Mouse (Mus musculus) bone marrow, adult 2 months (tissue): ENCODE data around the gene Ncaph. TPM values are rescaled to one million over a fixed set of nuclear protein-coding genes. Genes with fewer than 3 reads are reported as not detected.
A peak's percentile ranks its signal among the peaks of the same experiment; 100 is the strongest.
"Not testable (repeated sequence)": the region's sequence is repeated elsewhere in the genome, so short reads cannot be mapped to it uniquely, and the experiment has no call there.

Experiments
- H3K27ac ChIP-seq: fragments of 200-500 bp; 2 replicates; pipeline ENCODE4 v1.5.1; 2012; ENCODE audit warnings: low read depth, mild to moderate bottlenecking, control low read depth, inconsistent platforms, low read length; ENCODE audit not compliant: control insufficient read depth, poor library complexity, insufficient read depth
- H3K4me1 ChIP-seq: fragments of 200-500 bp; 2 replicates; pipeline ENCODE4 v1.6.1; 2011; ENCODE audit warnings: low read length; ENCODE audit not compliant: control insufficient read depth, insufficient read depth
- H3K4me3 ChIP-seq: fragments of 200-500 bp; replicated peaks from 2 replicates; pipeline ENCODE3; 2011; ENCODE audit warnings: mild to moderate bottlenecking, low read depth, low read length, control low read depth; ENCODE audit not compliant: control insufficient read depth
- CTCF ChIP-seq: fragments of 200-500 bp; IDR thresholded peaks from 2 replicates; pipeline ENCODE4 v1.5.1; 2011; ENCODE audit warnings: low read length, control low read depth; ENCODE audit not compliant: control insufficient read depth, insufficient read depth
- POLR2A ChIP-seq: fragments of 200-500 bp; IDR thresholded peaks from 2 replicates; pipeline ENCODE4 v1.6.1; 2011; ENCODE audit warnings: low read depth, mild to moderate bottlenecking, control low read depth, low read length, borderline replicate concordance; ENCODE audit not compliant: control insufficient read depth
- WGBS: fragments of 180-500 bp; shearing (Covaris S2); methylation state at CpG from one replicate; pipeline ENCODE4 v1.1.7; 2018; 5-methylcytosine and 5-hydroxymethylcytosine counted together
- polyA plus RNA-seq: library from polyadenylated mRNA; stranded (reverse); fragments of >200 nt; gene quantifications from 2 replicates; pipeline ENCODE4 v1.2.4, GENCODE M21; 2011; ENCODE audit warnings: low replicate concordance; ENCODE audit not compliant: missing spikeins, insufficient read depth, insufficient read length

Gene Ncaph
- 36.2 and 41.6 TPM in 2 replicates for polyA plus RNA-seq

DNA sequence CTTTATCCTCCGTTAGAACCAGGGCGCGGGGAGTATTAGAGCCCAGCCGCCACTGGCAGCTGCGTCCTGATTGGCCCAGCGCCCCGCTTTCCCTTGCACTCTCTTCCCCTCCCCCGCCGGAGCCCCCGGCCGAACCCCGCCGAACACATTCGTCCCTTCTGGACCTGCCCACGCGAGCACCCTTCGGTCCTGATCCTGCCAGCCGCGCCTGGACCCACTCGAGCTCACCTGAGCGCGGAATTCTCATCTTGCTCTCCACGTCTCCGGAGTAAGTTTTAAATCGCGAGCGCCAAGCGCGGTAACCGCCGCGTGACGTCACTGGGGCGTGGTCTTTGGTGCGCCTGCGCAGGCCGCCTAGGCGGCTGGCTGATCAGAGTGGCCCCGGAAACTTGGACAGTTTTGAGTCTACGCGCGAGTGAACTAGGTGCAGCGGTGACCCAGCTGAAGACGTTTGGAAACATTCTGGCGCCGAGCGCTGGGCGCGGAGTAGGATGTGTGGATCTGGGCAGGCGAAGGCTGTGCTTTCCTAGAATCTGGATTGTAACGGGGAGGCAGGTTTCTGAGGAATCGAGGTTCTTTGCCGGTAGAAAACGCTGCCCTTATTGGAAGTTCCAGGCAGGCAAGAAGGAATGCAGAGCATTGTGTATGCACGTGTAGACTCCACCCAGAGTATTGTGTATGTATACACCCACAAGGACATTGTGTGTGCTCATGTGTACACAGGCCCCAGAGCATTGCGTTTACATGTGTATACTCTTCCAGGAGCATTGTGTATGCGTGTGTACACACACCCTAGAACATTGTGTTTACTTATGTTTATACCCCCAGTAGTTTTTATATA is at the start of gene Ncaph:
TSS of gene Ncaph (minus strand) at position 334 of the 841 bp plus-strand sequence.
- WGBS, result 1% methylated on average over 57 of the region's 57 CpGs

DNA sequence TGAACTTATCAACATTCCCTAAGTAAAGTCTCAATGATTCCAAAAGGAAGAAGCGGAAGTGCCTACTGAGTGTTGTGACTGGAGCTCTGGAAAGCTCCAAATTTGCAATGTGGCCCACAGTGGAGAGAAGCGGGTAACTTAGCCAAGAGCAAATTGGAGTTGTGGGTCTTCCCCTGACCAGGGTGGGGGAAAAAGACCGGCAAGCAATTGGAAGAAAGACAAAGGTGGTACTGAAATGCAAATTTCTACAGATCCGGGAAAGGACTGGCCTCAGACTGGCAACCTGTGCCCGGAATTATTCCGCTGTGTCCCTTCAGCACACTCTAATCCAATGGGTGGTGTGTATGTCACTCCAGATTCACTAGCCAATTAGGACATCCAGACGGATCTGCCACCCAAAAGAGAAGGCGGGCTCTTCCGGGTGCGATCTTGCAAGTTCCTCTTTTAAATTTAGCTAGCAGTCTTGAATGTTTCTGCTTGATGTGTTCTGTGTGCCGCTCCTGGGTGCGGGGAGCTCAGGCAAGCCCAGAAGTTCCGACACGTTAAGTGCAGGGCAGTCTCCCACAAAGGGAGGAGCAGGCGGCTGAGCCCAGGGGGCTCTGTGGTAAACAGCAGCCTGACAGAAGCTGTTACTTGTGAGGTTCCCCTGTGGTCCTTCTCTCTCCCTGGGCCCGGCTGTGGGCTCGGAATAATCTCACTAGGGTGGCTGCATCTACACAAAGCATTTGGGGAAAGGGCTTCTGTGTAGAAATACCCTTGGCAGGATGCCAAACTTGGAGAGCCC is 49.0 kb upstream of the Ncaph start:
- Histone ChIP-seq H3K4me3 (peak overlapping the region; percentile 62), H3K27ac (peak overlapping the region; percentile 86), H3K4me1 (no peaks in the 10 kb centered on the region)
- TF ChIP-seq POLR2A (peak; percentile 72; the same call in 1 of the 2 replicates), CTCF (no peak)
- 2% methylated on average over 17 of the region's 17 CpGs for WGBS

More for the DNA sequence above, at the start of gene Ncaph:
- peaks cover 3% of the 10 kb centered on the region for H3K4me1 ChIP-seq
- H3K4me3 ChIP-seq, result peak within 1 kb of the TSS; percentile 96
- peak within 1 kb of the TSS; percentile 96 for H3K27ac ChIP-seq
- TF ChIP-seq CTCF (no peak), POLR2A (peak; percentile 94)

DNA sequence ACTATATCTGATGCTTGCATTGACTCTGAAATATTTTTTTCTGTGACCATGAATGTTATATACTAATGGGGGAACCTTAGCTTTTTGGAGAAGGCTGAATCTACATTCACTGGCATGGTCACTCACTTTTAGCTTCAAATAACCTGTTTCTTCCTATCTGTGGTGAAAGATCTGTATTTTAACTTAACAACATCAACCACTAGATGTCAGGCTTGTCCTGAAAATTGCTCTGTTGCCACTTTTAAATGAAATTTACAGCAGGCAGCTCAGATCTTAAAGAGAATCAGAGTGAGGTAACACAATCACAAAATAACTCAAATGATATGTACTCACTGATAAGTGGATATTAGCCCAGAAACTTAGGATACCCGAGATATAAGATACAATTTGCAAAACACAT is 32.5 kb upstream of the Ncaph start:
- not testable (repeated sequence) for H3K4me3 ChIP-seq, H3K4me1 ChIP-seq, H3K27ac ChIP-seq
- WGBS, result 13% methylated on average over 1 of the region's 1 CpGs

DNA sequence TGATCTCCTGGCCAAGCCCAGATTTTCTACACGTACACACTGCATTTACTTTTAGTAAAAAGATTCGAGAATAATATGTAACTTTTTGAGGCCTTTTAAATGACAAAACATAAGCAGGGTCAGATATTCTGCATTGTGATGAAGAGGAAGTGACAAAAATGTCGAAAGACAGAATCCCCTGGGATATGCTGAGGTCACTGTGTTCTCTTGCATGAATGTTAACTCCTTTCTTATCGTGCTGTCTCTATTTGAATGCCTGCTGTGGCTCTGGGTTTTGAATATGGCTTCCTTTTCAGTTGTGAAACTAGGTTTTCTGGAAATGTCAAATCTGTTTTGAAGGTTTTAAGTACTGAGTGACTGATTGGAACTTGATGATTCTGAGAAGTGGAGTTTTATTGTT is 31.9 kb upstream of the Ncaph start:
- no peak overlapping the region for H3K4me3 ChIP-seq
- TF ChIP-seq CTCF, result no peak
- TF ChIP-seq POLR2A, result no peak
- H3K27ac ChIP-seq, result no peak overlapping the region
- 52% methylated on average over 4 of the region's 4 CpGs for WGBS
- no peaks in the 10 kb centered on the region for H3K4me1 ChIP-seq

DNA sequence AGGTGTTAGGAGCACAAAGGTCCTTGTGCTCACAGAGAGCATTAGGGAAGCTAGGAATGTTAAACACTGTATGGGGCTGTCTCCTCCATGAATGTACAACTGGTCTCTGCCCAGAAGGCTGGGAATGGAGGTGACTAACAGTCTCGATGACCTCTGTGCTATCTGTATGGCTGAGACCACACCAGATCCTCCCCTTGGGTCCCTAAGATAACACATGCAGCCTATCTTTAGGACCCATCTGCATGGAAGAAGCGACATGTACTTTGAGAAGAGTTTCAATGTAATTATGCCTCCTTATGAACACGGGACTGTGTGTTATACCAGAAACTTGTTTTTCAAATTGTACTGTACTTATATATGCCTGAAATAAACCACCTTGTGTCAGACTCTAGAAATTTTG is 11.9 kb upstream of the Ncaph start:
- Histone ChIP-seq H3K4me3 (no peak overlapping the region), H3K4me1 (peaks cover 3% of the 10 kb centered on the region; the same call in 1 of the 2 replicates), H3K27ac (no peak overlapping the region)
- 58% methylated on average over 3 of the region's 3 CpGs for WGBS
- no peak for TF ChIP-seq CTCF
- no peak for TF ChIP-seq POLR2A

DNA sequence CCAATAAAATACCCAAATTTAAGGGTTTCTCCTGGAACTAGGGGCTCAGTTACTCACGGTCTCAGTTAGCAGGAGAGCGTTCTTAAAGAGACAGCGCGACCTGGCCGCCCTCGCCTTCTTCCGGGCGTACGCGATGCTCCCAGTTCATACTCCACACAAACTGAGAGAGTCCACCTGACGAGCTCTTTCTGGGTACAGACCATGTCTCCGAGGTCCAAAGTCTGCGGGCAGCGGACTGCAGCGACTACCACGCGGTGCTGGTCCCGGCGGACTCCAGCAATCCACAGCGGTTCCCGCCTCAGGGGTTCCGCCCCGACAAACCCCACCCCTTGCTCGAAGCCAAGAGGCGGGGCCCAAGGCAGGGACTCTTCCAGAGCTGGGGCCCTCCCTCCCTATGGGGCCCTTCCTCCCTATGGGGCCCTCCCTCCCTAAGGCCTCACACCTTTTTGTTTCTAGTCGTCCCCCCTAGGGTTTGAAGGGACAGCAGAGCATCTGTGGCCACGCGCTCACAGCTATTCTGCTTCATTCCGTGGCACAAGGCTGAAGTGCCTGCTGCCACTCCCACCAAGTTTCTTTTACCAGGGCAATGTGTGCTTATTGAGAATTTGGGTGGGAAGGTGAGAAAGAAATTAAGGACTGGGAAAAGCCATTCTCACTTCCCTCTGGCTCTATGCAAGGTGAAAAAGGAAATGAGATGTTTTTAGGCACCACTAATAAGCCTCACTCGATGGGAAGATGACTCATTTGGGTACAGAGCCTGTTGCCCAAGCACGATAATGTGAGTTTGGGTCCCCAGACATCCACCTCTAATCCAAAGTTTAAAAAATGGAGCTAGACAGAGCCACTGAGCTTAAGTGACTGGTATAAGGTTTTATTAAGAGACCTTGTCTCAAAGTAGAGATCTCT is 9.7 kb upstream of the Ncaph start, which contains the start of gene Itpripl1:
TSS of gene Itpripl1 (minus strand) at position 285 of the 906 bp plus-strand sequence.
- H3K4me1 ChIP-seq, result peaks cover 3% of the 10 kb centered on the region; the same call in 1 of the 2 replicates
- WGBS, result 2% methylated on average over 31 of the region's 31 CpGs
- peak; percentile 74; the same call in 1 of the 2 replicates for TF ChIP-seq POLR2A
- TF ChIP-seq CTCF, result no peak
- H3K27ac ChIP-seq, result peak within 1 kb of the TSS; percentile 58; the same call in 1 of the 2 replicates
- H3K4me3 ChIP-seq, result peak within 1 kb of the TSS; percentile 91

DNA sequence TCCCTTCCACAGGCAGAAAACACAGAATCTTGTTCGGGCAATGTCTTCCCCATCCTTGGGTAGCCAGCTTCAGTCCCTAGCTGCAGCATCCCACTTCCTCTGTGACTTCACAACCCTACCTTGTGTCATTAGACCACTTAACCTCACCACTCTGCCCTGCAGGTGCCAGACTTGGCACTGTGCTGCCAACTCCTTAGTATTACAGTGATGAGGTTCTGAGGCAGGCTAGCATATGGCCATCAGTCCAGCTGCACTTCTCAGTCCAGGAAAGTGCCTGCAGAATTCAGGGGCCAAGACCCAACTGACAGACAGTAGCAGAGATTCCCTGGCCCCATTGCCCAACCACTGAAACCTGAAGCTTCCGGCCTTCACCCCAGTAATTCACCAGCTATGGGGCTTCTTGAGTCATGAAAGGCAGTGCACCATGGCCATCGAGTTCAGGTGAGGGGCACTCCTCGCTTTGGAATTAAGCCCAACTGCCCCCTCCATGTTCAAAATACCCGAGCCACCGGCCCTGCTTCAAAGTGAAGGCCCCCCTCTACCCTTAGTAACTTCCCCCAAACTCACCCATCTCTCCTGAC is 8.9 kb upstream of the Ncaph start:
- WGBS, result 6% methylated on average over 6 of the region's 6 CpGs
- Histone ChIP-seq H3K4me3 (peak overlapping the region; percentile 91), H3K4me1 (peaks cover 3% of the 10 kb centered on the region; the same call in 1 of the 2 replicates), H3K27ac (0 out of 2 replicates have a peak overlapping the region, but pooled peaks have one; percentile 1)
- TF ChIP-seq POLR2A, result no peak
